Mouse (Mus musculus) C2C12 (cell line): ENCODE measurements around the gene Trnau1ap.

ENCODE experiments used
- CTCF ChIP-seq: IDR thresholded peaks from one replicate; pipeline ENCODE4 v1.5.1; 2011; ENCODE audit not compliant: control insufficient read depth, insufficient read depth, insufficient read length
- MAX ChIP-seq: IDR thresholded peaks from one replicate; pipeline ENCODE4 v1.6.1; 2011; ENCODE audit warnings: mild to moderate bottlenecking, control low read depth
- MYOG ChIP-seq: IDR thresholded peaks from one replicate; pipeline ENCODE4 v1.6.1; 2011; ENCODE audit not compliant: control insufficient read depth, insufficient read length; ENCODE audit errors: extremely low read depth

GRCm38 (mm10) chr4:132306004-132306403, 23.3 kb downstream of the Trnau1ap start:
- TF ChIP-seq CTCF (no peak), MAX (no peak), MYOG (no peak)
